Mouse (Mus musculus): ENCODE measurements around the gene Trap1a.
"Not testable (repeated sequence)": the region's sequence is repeated elsewhere in the genome, so short reads cannot be mapped to it uniquely, and the experiment has no call there.

The Trap1a gene

DNA sequence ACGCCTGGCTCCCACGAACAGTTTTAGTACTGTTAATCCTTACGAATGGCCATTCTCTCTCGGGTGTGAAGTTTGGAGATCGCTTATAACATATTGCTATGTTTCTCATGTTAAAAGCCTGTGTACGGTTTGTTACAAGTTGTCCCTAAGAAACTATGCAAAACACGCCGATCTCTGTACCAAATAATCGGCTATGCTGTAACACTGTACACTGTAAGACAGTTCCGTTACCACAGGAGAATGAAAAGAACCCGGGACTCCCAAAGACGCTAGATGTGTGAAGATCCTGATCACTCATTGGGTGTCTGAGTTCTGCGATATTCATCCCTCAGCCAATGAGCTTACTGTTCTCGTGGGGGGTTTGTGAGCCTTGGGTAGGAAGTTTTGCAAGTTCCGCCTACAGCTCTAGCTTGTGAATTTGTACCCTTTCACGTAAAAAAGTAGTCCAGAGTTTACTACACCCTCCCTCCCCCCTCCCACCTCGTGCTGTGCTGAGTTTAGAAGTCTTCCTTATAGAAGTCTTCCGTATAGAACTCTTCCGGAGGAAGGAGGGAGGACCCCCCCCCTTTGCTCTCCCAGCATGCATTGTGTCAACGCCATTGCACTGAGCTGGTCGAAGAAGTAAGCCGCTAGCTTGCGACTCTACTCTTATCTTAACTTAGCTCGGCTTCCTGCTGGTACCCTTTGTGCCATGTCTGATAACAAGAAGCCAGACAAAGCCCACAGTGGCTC lies at the start of gene Trap1a:
Trap1a (plus strand) TSS at position 421 of the 732 bp plus-strand sequence.
- DNase-seq (ENCODE audit: low read depth, low spot score), result no peak

- no peak for DNase-seq (ENCODE audit: low read depth, low spot score)
Measured at GRCm38 (mm10) chrX:139293114-139293513, 40.4 kb upstream of the Trap1a start.

DNA sequence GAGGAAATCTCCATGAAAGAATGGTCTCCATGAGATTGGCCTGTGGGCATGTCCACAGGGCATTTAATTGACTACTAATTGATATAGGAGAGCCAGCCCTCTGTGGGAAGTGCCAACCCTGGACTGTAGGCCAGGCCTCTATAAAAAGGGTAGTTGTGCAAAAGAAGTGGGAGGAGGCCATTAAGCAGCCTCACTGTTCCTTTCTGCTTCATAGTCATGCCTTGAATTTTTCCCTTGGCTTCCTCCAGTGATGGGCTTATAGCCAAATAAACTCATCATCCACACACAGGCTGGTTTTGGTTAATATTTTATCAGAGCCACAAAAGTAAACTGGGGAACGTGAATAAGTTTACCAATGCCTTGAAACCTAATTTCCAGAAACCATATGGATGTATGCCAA lies 38.2 kb upstream of the Trap1a start:
- no peak for DNase-seq (ENCODE audit: low read depth, low spot score)

- DNase-seq (ENCODE audit: low read depth, low spot score), result not testable (repeated sequence)
Measured at GRCm38 (mm10) chrX:139317356-139317755, 16.1 kb upstream of the Trap1a start.

DNA sequence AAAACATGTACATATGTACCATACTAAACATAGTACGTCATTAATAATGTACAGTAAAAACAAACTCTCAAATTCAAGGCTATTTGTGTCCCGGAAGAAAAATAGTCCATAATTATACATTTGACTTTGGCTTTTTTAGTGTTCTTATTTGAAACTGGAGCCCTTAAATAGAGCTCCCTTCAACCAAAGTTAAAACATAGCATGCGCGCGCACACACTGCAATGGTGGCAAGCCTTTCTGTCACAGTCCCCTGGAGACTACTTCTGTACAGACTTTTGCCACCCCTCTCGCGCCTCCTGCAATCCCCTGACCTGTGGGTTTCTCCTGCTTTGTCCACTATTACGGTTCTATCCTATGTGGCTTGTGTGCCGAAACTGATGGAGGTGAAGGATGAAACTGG lies 900 bp upstream of the Trap1a start:
- DNase-seq (ENCODE audit: low read depth, low spot score), result no peak

GRCm38 (mm10) chrX:139334504-139335418 lies 1.3 kb downstream of the Trap1a start:
- no peak for DNase-seq (ENCODE audit: low read depth, low spot score)

DNA sequence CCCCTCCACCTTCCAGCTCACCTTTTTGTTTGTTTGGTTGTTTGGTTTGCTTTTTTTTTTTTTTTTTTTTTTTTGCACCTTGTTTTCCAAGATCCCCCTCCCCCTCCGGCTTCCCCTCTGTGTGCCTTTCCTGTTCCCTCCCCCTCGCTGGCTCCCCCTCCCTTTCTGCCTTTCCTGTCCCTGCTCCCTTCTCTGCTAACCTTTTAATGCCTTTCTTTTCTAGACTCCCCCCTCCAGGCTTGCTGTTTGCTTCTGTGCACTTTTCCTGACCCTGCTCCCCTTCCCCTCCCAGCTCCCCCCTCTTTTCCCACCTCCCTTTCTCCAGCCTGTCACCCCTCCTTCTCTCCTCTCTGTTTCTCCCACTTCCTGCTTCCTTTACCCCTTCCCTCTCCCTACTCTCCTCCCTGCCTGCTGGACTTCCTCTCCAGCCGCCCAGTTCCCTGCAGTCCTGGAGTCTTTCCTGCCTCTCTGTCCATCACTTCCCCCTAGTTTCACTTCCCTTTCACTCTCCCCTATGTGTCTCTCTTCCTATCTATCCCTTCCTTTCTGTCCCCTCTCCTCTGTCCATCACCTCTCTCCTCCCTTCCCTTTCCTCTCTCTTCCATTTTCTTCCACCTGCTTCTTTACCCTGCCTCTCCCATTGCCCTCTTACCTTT lies 2.1 kb downstream of the Trap1a start:
- DNase-seq (ENCODE audit: low read depth, low spot score), result no peak

DNA sequence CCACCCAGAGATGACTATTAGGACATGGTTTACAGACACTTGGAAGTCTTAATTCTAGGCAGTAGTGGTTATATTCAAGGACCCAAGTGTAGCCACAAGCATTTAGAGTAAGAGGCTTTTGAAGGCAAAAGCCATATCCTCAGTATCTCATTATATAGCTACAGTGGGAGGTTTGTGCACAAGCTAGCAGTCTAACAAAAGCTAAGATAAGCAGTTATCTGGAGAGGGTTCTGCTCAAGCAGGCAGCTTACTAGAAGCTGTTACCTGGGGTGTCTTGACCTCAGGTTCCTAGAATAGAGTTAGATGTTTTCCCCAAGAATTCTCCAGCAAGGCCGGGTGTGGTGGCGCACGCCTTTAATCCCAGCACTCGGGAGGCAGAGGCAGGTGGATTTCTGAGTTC lies 6.1 kb downstream of the Trap1a start:
- DNase-seq (ENCODE audit: low read depth, low spot score), result no peak

DNA sequence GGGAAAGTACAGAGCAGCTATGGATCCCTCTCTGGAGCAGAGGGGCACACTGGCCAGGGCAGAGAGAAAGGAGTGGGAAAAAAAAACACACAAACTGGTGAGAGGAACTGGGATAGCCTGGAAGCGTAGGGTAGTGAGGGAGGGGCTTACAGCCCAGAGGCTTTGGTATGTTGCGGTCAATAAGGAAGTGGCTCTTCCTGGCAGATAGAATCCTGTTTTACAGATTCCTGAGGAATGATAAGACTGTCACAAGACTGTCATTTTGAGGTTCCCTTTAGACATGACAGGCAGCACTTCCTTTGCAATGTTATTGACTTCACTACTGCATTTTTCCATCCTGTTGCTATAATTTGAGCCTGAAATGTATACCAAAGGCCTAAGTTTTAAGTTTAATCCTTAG lies 7.7 kb downstream of the Trap1a start:
- no peak for DNase-seq (ENCODE audit: low read depth, low spot score)

GRCm38 (mm10) chrX:139352192-139352772 lies 18.8 kb downstream of the Trap1a start:
- no peak for DNase-seq (ENCODE audit: low read depth, low spot score)

DNA sequence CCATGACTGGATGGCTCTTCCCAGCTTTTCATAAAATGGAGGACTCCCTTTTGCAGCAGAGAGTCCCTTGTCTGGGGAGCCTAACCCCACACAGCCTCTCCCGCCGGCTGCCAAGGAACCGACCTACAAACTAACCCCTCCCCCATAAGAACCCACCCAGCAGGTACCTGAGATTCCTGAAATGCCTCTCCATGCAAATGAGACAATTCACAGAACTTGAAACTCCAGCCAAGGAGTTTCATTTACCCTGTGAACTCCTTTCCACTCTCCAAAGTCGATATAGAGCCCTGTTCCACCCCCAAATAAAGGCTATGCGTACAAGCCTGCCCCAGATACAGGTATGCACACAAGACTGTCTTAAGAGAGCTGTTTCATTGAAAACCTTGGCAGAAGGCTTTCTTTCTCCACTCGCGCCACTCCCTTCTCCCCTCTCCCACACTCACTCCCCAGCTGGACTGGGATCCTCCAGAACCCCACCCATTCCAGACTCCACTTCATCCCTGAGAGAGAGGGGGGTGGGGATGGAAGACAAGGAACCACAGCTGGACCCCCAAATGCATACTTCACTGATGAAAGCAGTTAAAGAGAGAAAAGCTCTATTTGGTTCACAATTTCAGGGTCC lies 24.3 kb downstream of the Trap1a start:
- DNase-seq (ENCODE audit: low read depth, low spot score), result no peak

DNA sequence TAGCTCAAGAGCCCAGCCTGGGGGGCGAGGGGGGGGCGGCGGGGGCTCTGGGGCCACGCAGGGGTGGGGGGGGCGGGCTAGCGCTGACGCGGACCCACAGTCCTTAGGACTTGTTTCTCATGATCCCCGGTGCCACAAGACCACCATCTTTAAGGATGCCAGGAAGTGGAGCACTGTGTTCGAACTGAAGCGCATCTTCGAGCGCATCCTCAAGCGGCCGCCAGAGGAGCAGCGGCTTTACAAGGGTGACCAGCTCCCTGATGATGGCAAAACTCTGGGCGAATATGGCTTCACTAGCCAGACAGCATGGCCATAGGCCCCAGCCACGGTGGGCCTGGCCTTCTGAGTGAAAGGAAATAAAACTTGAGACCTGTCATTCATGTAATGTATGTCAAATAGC lies 24.9 kb downstream of the Trap1a start:
- no peak for DNase-seq (ENCODE audit: low read depth, low spot score)

DNA sequence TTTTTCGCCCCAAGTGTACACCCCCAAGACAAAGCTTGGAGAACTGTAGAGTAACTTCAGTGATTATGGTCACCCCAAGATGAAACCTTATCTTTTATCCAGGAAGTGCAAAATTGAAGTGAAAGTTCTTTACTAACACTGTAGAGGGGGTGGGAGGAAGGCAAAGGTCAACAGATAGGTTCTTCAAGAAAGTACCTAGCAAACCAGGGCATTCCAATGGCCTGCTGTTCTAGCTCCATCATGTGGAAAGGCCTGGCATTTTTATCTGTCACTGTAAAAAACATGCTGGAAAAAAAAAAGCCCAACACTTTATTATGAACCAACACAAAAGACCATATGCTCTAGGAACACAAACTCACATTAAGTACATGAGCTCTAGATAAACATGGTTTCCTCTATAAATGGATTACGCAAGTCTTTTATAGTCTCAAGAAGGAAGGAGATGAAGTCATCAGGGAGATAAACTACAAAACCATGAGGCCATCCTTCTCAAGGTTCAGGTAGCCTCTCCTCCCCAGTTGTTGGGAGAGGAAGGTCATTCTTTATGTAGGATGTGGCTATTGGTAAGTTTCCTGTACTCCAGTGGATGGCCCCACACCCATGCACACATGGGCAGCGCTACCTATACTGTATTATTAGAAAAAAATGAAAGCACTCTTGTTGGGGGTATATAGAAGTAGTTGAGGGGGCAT lies 33.5 kb downstream of the Trap1a start:
- DNase-seq (ENCODE audit: low read depth, low spot score), result no peak

- no peak for DNase-seq (ENCODE audit: low read depth, low spot score)
Measured at GRCm38 (mm10) chrX:139367529-139367908, 34.0 kb downstream of the Trap1a start.

DNA sequence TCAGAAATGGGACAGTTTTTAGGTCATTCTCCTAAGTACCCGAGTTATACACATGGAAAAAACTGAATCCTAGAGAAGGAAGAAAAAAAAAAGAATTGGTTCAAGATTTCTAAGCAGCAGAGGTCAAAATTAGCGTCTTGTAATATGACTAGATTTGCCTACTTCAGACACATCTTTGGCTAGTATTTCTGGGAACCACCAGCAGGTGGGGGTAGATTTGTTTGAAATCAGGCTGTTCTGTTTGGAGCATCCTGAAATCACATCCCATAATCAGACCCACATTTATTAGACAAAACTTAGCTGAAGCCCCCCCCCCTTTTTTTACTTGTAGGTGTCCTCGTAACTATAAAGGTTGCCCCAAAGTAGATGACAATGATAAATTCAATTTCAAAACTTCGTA lies 35.6 kb downstream of the Trap1a start:
- no peak for DNase-seq (ENCODE audit: low read depth, low spot score)

DNA sequence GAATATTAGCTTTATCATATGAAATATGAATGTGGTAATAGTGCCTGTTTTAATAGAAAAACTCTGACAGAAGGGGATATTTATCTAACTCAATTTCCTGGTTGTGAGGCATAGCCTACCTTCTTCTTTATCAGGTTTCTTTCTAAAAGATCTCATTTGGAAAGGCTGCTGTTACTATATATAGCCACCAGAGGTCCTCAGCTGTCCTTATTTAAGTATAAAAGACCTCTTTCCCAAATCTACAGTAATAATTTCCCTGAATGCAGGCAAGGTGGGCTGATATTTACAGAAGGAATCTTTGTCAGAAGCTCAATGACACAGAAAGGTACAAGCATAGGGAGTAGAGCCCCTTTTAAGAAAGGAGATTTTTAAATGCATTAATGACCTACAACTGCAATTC lies 39.2 kb downstream of the Trap1a start:
- no peak for DNase-seq (ENCODE audit: low read depth, low spot score)

Measured in skeletal muscle tissue, adult 2 months (tissue).